Mouse (Mus musculus): ENCODE measurements around the gene Sox6.

DNA sequence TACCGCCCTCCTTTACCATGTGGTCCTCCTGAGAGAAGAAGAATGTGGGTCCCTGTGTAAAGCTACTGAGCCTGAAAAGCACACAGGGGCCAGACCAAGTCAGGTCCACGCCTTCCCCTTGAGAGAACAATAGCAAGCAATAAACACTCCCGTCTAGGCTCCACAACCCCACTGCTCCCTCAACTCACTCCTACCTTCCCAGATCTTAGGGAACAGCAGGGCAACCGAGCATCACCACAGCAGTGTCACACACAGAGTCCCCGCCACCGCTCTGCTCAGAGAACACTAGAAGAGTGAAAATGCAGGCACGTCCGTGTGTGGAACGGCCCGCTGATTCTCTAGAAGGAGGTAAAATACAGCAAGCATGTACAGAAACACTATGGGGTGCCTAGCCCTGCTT lies 208.2 kb downstream of the Sox6 start:
- TF ChIP-seq NANOG (IDR thresholded peaks at IDR 0.05; ENCODE audit: borderline replicate concordance, low read length) (no peak), CTCF (conservative IDR thresholded peaks at IDR 0.05; ENCODE audit: low read length) (no peak), POU5F1 (IDR thresholded peaks at IDR 0.05; ENCODE audit: borderline replicate concordance, low read length) (no peak)
